Mouse (Mus musculus): ENCODE data around the gene Ptp4a2. TPM values are rescaled to one million over a fixed set of nuclear protein-coding genes. Genes with fewer than 3 reads are reported as not detected.

Gene Ptp4a2
- total and polyA plus RNA-seq, 3 experiments: 51.6 to 199 (median 194) TPM

- 81% methylated on average over 5 of the region's 5 CpGs for WGBS
- H3K9ac ChIP-seq (ENCODE audit: low read depth, low read length): no peak overlapping the region
- no peak overlapping the region for H3K4me3 ChIP-seq
- H3K4me1 ChIP-seq (ENCODE audit: control insufficient read depth, insufficient read depth, low read length): peaks cover 3% of the 10 kb centered on the region
- intact Hi-C loops (cut with DNase I): loop anchor here (10.0 kb wide), 1 partner anchor 301 kb away; no protein-coding TSS in a partner anchor
- H3K79me2 ChIP-seq (replicated peaks; ENCODE audit: control insufficient read depth, insufficient read depth, low read length): no peaks in the 10 kb centered on the region
- TF ChIP-seq EP300 (IDR thresholded peaks at IDR 0.05; ENCODE audit: insufficient read depth, low read depth, low read length): no peak
- TF ChIP-seq CTCF (IDR thresholded peaks at IDR 0.05): no peak
- TF ChIP-seq POLR2A (IDR thresholded peaks at IDR 0.05; ENCODE audit: insufficient read depth, low read depth, low read length): no peak
- DNase-seq: no peak
- H3K36me3 ChIP-seq (ENCODE audit: control insufficient read depth, insufficient read depth, low read length): no peaks in the 10 kb centered on the region
- H3K27me3 ChIP-seq (ENCODE audit: control insufficient read depth, insufficient read depth, low read length): no peaks in the 10 kb centered on the region
- H3K27ac ChIP-seq: no peak overlapping the region
Observed at GRCm38 (mm10) chr4:129783506-129783905, 27.5 kb upstream of the Ptp4a2 start.

GRCm38 (mm10) chr4:129785178-129785577 lies 25.8 kb upstream of the Ptp4a2 start:
- Histone ChIP-seq H3K27me3 (ENCODE audit: control insufficient read depth, insufficient read depth, low read length) (no peaks in the 10 kb centered on the region), H3K9ac (ENCODE audit: low read depth, low read length) (no peak overlapping the region), H3K79me2 (replicated peaks; ENCODE audit: control insufficient read depth, insufficient read depth, low read length) (no peaks in the 10 kb centered on the region), H3K4me1 (ENCODE audit: control insufficient read depth, insufficient read depth, low read length) (peaks cover 3% of the 10 kb centered on the region), H3K4me3 (no peak overlapping the region), H3K36me3 (ENCODE audit: control insufficient read depth, insufficient read depth, low read length) (no peaks in the 10 kb centered on the region), H3K27ac (no peak overlapping the region)
- WGBS: under 1% methylated on average over 4 of the region's 4 CpGs
- peak; percentile 46 to 65 for DNase-seq
- intact Hi-C loops (cut with DNase I): loop anchor here (1.0 to 10.0 kb wide), 5 partner anchors 36 to 300 kb away; no protein-coding TSS in a partner anchor
- TF ChIP-seq EP300 (IDR thresholded peaks at IDR 0.05; ENCODE audit: insufficient read depth, low read depth, low read length) (no peak), POLR2A (IDR thresholded peaks at IDR 0.05; ENCODE audit: insufficient read depth, low read depth, low read length) (no peak), CTCF (IDR thresholded peaks at IDR 0.05) (no peak; the same call in 1 of the 2 replicates)

- Histone ChIP-seq H3K4me3 (no peak overlapping the region), H3K9ac (ENCODE audit: low read depth, low read length) (no peak overlapping the region), H3K36me3 (ENCODE audit: control insufficient read depth, insufficient read depth, low read length) (no peaks in the 10 kb centered on the region), H3K27ac (no peak overlapping the region), H3K4me1 (ENCODE audit: control insufficient read depth, insufficient read depth, low read length) (no peaks in the 10 kb centered on the region), H3K27me3 (ENCODE audit: control insufficient read depth, insufficient read depth, low read length) (no peaks in the 10 kb centered on the region), H3K79me2 (replicated peaks; ENCODE audit: control insufficient read depth, insufficient read depth, low read length) (no peaks in the 10 kb centered on the region)
- TF ChIP-seq CTCF (IDR thresholded peaks at IDR 0.05): no peak
- DNase-seq: peak in 1 of 2 experiments; percentile 48
- WGBS: 83% methylated on average over 8 of the region's 8 CpGs
- intact Hi-C loops (cut with DNase I): loop anchor here (5.0 to 10.0 kb wide), 2 partner anchors 59 to 296 kb away; no protein-coding TSS in a partner anchor
Observed at GRCm38 (mm10) chr4:129788693-129789092, 22.3 kb upstream of the Ptp4a2 start.

- H3K27ac ChIP-seq: no peak overlapping the region
- no peaks in the 10 kb centered on the region for H3K79me2 ChIP-seq (replicated peaks; ENCODE audit: control insufficient read depth, insufficient read depth, low read length)
- H3K4me3 ChIP-seq: no peak overlapping the region
- H3K36me3 ChIP-seq (ENCODE audit: control insufficient read depth, insufficient read depth, low read length): no peaks in the 10 kb centered on the region
- no peak for DNase-seq
- H3K4me1 ChIP-seq (ENCODE audit: control insufficient read depth, insufficient read depth, low read length): no peaks in the 10 kb centered on the region
- H3K9ac ChIP-seq (ENCODE audit: low read depth, low read length): no peak overlapping the region
- intact Hi-C loops (cut with DNase I): loop anchor here (5.0 to 10.0 kb wide), 2 partner anchors 58 to 295 kb away; no protein-coding TSS in a partner anchor
- WGBS: 90% methylated on average over 2 of the region's 2 CpGs
- TF ChIP-seq CTCF (IDR thresholded peaks at IDR 0.05) (no peak), EP300 (IDR thresholded peaks at IDR 0.05; ENCODE audit: insufficient read depth, low read depth, low read length) (no peak), POLR2A (IDR thresholded peaks at IDR 0.05; ENCODE audit: insufficient read depth, low read depth, low read length) (no peak)
- no peaks in the 10 kb centered on the region for H3K27me3 ChIP-seq (ENCODE audit: control insufficient read depth, insufficient read depth, low read length)
Observed at GRCm38 (mm10) chr4:129789635-129790034, 21.4 kb upstream of the Ptp4a2 start.

GRCm38 (mm10) chr4:129790475-129790874 lies 20.5 kb upstream of the Ptp4a2 start:
- intact Hi-C loops (cut with DNase I): no loop called here
- Histone ChIP-seq H3K9ac (ENCODE audit: low read depth, low read length) (no peak overlapping the region), H3K79me2 (replicated peaks; ENCODE audit: control insufficient read depth, insufficient read depth, low read length) (no peaks in the 10 kb centered on the region), H3K27me3 (ENCODE audit: control insufficient read depth, insufficient read depth, low read length) (no peaks in the 10 kb centered on the region), H3K27ac (no peak overlapping the region), H3K4me3 (no peak overlapping the region), H3K36me3 (ENCODE audit: control insufficient read depth, insufficient read depth, low read length) (no peaks in the 10 kb centered on the region), H3K4me1 (ENCODE audit: control insufficient read depth, insufficient read depth, low read length) (peaks cover 2% of the 10 kb centered on the region; the same call in 1 of the 2 replicates)
- TF ChIP-seq CTCF (IDR thresholded peaks at IDR 0.05) (no peak), EP300 (IDR thresholded peaks at IDR 0.05; ENCODE audit: insufficient read depth, low read depth, low read length) (no peak), POLR2A (IDR thresholded peaks at IDR 0.05; ENCODE audit: insufficient read depth, low read depth, low read length) (no peak)
- 82% methylated on average over 3 of the region's 3 CpGs for WGBS
- DNase-seq: no peak

- no peak overlapping the region for H3K27ac ChIP-seq
- H3K4me1 ChIP-seq (ENCODE audit: control insufficient read depth, insufficient read depth, low read length): peaks cover 6% of the 10 kb centered on the region; the same call in 1 of the 2 replicates
- H3K36me3 ChIP-seq (ENCODE audit: control insufficient read depth, insufficient read depth, low read length): no peaks in the 10 kb centered on the region; the same call in 1 of the 2 replicates
- DNase-seq: no peak
- no peak for TF ChIP-seq POLR2A (IDR thresholded peaks at IDR 0.05; ENCODE audit: insufficient read depth, low read depth, low read length)
- no peak for TF ChIP-seq CTCF (IDR thresholded peaks at IDR 0.05)
- no peak for TF ChIP-seq EP300 (IDR thresholded peaks at IDR 0.05; ENCODE audit: insufficient read depth, low read depth, low read length)
- intact Hi-C loops (cut with DNase I): no loop called here
- WGBS: 58% methylated on average over 1 of the region's 1 CpGs
- H3K79me2 ChIP-seq (replicated peaks; ENCODE audit: control insufficient read depth, insufficient read depth, low read length): no peaks in the 10 kb centered on the region
- no peak overlapping the region for H3K4me3 ChIP-seq
- H3K9ac ChIP-seq (ENCODE audit: low read depth, low read length): no peak overlapping the region
- H3K27me3 ChIP-seq (ENCODE audit: control insufficient read depth, insufficient read depth, low read length): no peaks in the 10 kb centered on the region
Observed at GRCm38 (mm10) chr4:129791399-129791798, 19.6 kb upstream of the Ptp4a2 start.

All from heart, adult 2 months (tissue).